Mouse (Mus musculus) layer of hippocampus, adult 9-11 months (tissue): Measurements from ENCODE around the gene Cxcr5.

Experiments used
- DNase-seq: peaks from one replicate; pipeline ENCODE4 v3.0.0; 2022

Cxcr5 gene

DNA sequence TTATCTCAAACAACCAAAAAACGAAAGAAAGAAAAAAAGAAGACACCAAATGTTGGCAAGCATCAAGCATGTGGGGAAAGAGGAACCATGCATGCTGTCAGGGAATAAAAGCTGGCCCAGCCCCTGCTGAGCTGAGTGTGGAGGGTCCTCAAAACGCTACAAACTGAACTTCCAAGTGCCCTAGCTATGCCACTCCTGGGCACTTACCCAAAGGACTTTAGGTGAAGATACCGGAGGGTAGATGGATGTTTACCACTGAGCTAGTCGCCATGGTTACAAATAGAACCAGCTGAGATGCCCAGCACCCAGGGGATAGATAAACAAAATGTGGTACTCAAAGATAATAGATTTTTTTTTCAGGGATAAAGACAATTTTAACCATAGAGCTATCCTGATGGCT is at the start of gene Cxcr5:
Gene Cxcr5, minus strand, starts transcription at position 281 of the 400 bp plus-strand sequence.
- no peak for DNase-seq

DNA sequence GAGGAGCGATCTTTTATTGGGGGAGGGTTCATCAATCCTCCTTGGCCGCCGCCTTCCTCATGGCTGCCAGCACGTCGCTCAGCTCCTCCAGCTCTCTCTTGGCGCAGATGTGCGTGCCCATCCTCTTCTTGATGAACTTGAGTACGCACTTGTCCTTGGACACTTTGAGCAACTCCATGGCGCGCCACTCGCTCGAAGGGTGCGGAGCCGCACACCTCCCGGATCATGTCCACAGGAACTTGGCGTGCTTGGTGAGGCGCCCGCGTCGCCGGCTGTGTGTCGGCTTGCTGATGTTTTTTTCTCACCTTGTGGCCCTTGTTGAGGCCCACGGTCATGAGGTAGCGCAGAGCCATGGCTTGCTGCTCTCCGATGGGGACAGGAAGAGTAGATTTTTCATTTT is 48.7 kb upstream of the Cxcr5 start:
- no peak for DNase-seq

DNA sequence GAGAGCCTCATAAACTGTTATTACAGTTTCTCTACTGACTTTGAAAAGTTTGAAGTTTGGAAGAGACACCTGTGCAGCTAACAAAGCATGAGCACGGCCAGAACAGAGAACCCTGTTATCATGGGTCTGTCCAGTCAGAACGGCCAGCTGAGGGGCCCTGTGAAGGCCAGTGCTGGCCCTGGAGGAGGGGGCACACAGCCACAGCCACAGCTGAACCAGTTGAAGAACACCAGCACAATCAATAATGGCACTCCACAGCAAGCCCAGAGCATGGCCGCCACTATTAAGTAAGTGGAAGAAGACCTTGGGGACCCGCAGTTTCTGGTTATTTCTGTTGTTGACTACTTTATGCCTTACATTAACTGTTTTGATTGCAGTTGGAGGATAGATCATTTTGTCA is 45.6 kb upstream of the Cxcr5 start:
- DNase-seq: no peak

DNA sequence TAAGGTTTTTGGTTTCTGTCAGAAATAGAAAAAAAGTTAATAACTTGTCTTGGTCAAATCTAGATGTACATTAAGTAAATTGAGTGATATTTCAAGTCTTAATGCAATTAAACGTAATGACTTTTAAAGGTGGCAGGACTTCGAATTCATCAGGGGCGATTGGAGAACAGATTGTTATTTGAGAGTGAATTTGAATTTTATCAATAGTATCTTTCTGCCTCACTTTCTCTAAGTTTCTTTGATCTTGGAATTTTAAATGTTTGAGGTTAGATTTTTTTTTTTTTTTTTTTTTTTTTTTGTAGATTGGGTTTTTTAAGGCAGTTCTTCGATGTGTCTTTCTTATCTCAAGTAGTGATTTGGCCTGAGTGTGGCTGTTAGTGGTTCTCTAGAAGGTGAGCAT is 45.0 kb upstream of the Cxcr5 start:
- DNase-seq: no peak

DNA sequence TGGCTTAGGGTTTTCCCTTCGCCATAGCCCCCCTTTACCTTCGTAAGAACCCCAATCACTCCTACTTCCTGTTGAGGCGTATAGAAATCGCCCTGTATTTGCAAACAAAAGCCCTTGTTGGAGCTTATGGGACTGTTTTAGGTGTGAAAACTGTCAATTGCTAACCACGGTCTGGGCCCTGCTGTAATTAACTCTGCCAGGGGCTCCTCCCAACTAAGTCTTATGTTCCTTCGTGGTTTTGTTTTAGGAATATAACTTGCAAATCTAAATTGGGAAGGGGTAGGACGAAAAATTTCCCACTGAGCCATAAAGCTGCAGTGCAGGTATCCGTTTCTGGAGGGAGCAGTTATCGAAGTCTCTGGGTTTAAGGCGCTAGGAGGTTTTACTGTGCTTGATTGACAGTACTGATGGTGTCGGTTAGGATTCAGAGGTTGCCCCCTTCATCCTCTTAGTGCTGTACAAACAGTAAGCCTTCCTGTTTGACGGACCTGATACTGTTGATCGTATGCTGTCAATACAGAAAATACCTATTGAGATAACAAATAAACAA is 44.0 kb upstream of the Cxcr5 start:
- no peak for DNase-seq

DNA sequence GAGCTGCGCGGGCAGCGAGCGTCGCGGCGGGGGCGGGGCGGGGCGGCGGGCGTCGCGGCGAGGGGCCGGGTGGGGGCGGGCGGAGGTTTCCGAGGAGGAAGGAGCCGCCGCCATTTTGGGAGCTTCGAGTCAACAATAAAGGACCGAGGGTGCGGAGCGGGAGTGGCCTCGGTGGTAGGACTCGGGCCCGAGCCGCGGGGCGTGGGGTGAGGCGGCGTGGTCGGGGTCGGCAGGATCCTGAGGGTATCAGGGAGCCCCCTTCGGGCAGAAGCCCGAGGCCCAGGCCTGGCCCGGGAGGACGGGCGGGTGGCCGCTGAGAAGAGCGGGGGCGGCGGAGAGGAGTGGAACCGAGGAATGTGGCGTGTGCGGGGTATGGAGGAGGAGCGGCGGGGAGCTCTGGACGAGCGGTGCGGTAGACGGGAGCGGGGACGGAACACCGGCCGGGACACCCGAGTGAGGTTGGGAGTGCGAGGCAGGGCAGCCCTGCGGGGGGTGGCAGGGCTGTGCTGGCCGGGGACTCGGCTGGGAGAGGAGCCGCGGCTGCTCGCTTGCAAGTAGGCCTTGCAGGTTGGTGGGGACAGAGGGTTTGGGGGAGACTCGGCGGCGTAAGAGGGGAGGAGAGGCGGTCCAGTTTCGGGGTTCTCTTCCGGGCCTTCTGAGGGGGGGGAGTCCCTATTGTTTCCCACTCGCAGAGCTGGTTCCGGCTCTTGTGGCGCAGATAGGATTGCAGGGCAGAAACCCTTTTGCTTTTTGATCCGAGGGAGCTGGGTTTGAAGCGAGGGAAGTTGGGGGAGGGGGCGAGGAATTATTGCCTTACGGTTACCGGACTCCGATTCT is 43.3 kb upstream of the Cxcr5 start, which contains the start of gene Ddx6:
Gene Ddx6, plus strand, starts transcription at position 114 of the 837 bp plus-strand sequence.
- peak; percentile 61 for DNase-seq

DNA sequence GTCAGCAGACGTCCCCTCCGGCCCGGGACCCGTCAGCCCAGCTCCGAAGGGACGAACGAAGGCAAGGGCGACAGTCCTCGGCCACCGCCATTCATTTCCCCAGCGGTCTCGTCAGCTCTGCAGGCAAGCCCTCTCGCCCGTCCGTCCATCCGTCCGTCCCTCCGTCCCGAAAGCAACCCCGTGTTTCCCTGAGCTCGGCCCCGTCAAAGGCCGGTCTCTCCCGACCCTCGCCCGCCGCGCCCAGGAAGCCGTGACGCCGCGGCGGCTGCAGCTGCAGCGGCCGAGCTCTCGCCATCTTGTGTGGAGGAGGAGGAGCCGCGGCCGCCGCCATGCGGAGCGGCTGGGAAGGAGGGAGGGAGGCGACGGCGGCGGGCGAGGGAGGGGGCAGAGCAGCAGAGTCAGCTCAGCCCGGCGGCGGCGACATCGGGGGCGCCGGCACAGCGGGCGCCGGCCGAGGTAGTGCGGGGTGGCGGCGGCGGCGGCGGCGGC is 42.7 kb upstream of the Cxcr5 start:
- peak; percentile 80 for DNase-seq

DNA sequence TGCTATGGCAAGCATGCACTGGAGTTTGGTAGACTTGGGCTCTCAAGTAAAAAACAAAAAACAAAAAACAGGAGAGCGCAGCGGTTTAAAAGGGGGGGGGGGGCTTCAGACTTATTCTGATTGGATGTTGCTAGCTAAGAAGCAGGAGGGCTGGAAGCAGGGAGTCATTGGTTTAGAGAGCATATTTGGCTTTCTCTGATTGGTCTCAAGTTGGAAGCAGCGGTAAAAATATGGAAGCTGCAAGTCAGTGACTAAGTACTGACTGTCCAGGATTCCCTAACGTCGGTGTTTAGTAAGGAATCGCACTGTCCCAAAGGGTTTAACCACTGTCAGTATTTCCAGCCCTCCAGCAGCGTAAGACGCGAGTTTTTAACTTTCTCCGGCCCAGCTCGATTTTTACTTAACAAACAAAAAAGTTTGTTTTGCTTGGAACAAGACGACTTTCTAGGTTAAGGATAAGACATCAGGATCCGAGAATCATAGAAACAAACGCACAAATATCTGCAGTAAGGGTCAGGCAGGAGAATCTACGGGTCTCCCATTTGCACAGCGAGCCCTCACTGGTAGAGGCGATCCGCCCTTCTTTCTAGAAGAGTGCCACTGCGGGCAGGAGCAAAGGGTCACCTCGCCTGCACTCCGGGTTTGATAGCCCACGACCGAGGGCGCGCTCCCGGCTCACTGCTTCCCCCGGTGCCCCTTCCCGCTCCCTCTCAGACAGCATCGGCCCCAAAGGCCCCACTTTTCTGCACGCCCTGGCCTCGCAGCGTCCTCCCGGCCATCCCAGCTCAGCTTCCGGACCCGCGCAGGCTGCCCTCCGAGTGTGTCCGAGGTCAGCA is 42.0 kb upstream of the Cxcr5 start:
- peak; percentile 72 for DNase-seq

- no peak for DNase-seq
Observed at GRCm38 (mm10) chr9:44602766-44603165, 41.1 kb upstream of the Cxcr5 start.

DNA sequence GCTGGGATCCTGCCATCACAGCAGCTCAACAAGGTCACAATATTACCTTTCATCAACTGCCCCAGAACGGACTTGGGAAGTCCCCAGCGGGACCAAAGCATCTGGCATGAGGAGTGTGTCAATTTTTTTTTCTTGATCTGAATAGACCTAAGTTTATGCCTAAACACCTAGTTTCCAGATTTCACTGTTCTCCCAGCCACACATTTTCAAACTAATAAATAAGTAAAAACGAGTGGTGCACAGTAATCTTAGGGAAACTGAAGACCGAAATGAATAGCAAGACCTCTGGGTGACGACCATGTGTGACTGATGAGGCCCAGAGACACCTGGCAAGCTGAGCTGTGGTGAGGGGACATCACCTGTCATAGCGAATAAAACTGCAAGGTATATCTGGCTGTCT is 39.1 kb upstream of the Cxcr5 start:
- no peak for DNase-seq

DNA sequence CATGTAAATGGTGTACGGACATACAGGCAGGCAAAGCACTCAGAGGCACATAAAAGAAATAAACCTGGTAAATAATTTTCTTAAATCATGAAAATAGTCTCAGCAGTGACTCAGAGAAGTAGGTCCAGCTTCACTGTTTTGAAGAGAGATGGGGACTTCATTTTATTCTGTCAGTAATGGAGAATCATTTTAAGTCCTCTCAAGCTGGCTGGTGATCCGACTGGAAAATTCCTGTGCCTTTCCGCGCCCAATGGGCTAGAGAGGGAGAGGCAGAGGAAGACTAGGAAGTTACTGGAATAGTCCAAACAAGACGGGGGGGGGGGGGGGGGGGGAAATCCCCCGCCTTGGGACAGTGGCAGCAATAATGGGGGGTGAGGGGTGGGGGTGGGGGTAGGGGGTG is 37.9 kb upstream of the Cxcr5 start:
- DNase-seq: no peak

DNA sequence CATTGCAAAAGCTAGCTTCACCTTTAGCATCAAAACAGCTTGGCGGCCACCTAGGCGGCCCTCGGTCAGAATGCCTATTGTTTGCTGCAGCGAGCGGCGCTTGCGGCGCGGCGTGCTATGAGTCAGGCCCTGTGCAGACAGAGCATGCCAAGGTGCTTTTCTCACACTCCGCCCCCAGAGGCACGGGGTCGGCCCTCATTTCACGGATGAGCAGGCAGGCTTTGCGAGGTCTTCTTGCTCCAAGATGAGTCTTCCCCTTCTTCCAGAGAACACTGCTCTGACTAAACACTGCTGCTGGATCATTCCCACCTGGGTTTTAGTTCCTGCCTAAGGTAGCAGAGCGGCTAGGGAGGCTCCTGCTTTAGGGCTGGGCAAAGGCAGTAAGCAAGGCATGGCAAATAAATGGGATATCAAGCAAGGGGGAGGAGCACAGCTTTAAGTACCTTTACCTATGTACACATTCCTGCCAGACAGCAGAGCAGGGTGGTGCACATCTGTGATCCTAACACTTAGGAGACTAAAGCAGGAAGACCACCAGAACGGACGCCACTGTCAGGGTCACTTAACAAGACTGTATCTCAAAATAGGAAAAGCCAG is 37.3 kb upstream of the Cxcr5 start:
- DNase-seq: no peak

DNA sequence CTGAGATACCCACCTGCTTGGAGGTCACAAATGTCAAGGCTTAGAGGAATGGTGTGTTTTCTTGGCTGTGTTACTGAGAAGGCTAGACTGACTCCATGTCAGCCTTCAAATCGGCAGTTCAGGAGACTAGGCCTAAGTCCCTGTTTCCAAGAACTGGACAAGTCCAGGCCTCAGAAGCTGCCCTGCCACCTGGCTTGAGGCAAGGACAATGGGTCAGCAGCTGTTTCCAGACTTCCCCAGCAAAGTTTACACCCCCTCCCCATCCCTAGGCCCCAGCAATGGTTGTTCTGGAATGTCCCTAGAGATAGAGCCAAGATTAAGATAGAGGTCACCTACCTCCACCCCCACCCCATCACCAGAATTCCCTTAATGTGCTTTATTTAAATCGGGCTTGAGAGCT is 36.1 kb upstream of the Cxcr5 start:
- DNase-seq: no peak

DNA sequence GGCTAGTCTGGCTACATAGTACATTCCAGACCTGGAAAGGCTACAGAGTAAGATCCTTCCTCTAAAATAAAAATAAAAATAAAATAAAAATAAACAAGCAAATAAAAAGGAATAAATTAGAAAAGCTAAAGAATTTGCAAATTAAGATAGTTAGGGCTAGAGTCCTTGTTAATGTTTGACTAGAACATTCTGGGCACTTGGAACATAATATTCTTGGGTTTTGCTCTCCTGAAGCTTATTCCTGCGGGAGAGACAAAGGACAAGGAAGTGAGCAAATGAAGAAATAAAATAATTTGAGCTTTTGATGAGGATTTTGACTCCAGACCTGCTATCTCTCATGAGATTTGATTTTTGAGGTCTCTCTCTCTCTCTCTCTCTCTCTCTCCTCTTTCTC is 33.9 kb upstream of the Cxcr5 start:
- DNase-seq: no peak

- DNase-seq: no peak
Observed at GRCm38 (mm10) chr9:44594901-44595536, 33.3 kb upstream of the Cxcr5 start.

GRCm38 (mm10) chr9:44593886-44594285 is 32.2 kb upstream of the Cxcr5 start:
- no peak for DNase-seq

GRCm38 (mm10) chr9:44593221-44593620 is 31.5 kb upstream of the Cxcr5 start:
- DNase-seq: no peak

DNA sequence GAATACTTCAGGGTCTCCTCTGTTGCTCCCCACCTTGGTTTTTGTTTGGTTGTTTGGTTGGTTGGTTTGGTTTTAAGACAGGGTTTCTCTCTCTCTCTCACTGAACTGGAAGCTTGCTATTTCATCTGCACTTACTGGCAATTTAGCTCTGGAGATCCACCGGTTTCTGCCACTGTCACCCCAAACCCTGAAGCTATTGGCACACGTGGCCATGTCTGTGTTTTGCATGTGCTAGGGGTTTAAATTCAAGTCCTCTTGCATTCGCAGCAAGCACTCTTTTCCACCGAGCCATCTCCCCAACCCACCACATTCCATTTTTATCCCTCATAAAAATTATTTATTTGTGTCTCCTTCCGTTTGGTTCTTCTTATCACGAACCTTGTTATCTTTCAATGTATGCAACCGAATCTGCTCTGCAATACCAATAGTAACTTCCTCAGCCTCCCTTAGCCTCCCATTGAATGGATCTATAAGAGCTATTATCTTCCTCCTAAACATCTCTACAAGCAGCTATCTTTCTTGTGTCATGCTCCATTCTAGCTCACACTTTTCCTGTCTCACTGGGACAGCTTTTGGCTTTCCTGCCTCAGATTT is 30.0 kb upstream of the Cxcr5 start:
- no peak for DNase-seq

DNA sequence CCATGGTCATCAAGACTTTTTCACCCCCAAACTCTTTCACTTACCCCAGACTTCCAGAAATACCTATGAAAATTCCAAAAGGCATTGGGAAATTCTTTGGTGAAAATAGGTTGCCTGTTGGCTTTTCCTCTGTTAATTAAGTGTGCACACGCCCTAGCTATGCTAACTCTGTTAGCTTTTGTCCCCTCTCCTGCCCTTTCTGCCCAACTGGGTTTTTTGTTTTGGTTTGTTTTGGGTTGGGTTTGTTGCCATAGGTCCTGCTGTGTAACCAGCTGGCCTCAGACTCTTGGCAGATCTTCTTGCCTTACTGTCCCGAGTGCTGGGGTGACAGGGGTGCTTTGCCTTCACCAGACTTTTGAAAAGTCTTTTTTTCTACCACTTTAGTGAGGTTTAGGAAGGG is 29.3 kb upstream of the Cxcr5 start:
- DNase-seq: no peak

GRCm38 (mm10) chr9:44589095-44589494 is 27.4 kb upstream of the Cxcr5 start:
- DNase-seq: no peak

GRCm38 (mm10) chr9:44588605-44589004 is 26.9 kb upstream of the Cxcr5 start:
- no peak for DNase-seq
